Mouse (Mus musculus): Measurements from ENCODE around the gene Cry2.

GRCm38 (mm10) chr2:92474920-92475319 is 41.1 kb upstream of the Cry2 start:
- TF ChIP-seq CTCF (IDR thresholded peaks at IDR 0.05; ENCODE audit: low read depth), result no peak
- no peak for TF ChIP-seq EP300 (IDR thresholded peaks at IDR 0.05; ENCODE audit: low read depth)

Measured in liver, embryonic 14.5 days (tissue).